Mouse (Mus musculus) liver, embryonic 15.5 days (tissue): ENCODE data around the gene Il9r. TPM values are rescaled to one million over a fixed set of nuclear protein-coding genes. Genes with fewer than 3 reads are reported as not detected.
A peak's percentile ranks its signal among the peaks of the same experiment; 100 is the strongest.

ENCODE experiments used
- ATAC-seq: fragments of 200-750 bp; cut with Nextera tagmentation; 2 replicates; pipeline ENCODE4 v1.8.0; 2017; ENCODE audit warnings: moderate number of reproducible peaks, mild to moderate bottlenecking, moderate library complexity; ENCODE audit not compliant: insufficient read depth
- H3K27ac ChIP-seq: fragments of 300-500 bp; sonication (generic); replicated peaks from 2 replicates; pipeline ENCODE4 v1.5.1; 2015; ENCODE audit warnings: mild to moderate bottlenecking, inconsistent platforms
- H3K27me3 ChIP-seq: fragments of 300-500 bp; sonication (generic); 2 replicates; pipeline ENCODE4 v1.6.1; 2015; ENCODE audit warnings: mild to moderate bottlenecking, inconsistent platforms
- H3K36me3 ChIP-seq: fragments of 300-500 bp; sonication (generic); replicated peaks from 2 replicates; pipeline ENCODE4 v1.6.1; 2015; ENCODE audit warnings: moderate library complexity, mild to moderate bottlenecking, inconsistent platforms
- H3K4me1 ChIP-seq: fragments of 300-500 bp; sonication (generic); replicated peaks from 2 replicates; pipeline ENCODE4 v1.6.1; 2015; ENCODE audit warnings: inconsistent platforms
- H3K4me2 ChIP-seq: fragments of 300-500 bp; sonication (generic); 2 replicates; pipeline ENCODE4 v1.6.1; 2015; ENCODE audit warnings: moderate library complexity, mild to moderate bottlenecking, inconsistent platforms
- H3K4me3 ChIP-seq: fragments of 300-500 bp; sonication (generic); replicated peaks from 2 replicates; pipeline ENCODE4 v1.5.1; 2015; ENCODE audit warnings: mild to moderate bottlenecking, inconsistent platforms
- H3K9ac ChIP-seq: fragments of 300-500 bp; sonication (generic); 2 replicates; pipeline ENCODE4 v1.6.1; 2015; ENCODE audit warnings: moderate library complexity, mild to moderate bottlenecking, inconsistent platforms
- H3K9me3 ChIP-seq: fragments of 300-500 bp; sonication (generic); replicated peaks from 2 replicates; pipeline ENCODE4 v1.6.1; 2016; ENCODE audit warnings: inconsistent platforms
- WGBS: fragments of 180-500 bp; shearing (Covaris S2); methylation state at CpG from one replicate; pipeline ENCODE4 v1.1.7; 2015; ENCODE audit warnings: mixed read lengths; ENCODE audit not compliant: insufficient replicate concordance; 5-methylcytosine and 5-hydroxymethylcytosine counted together
- polyA plus RNA-seq: library from polyadenylated mRNA; unstranded; fragments of >200 nt; fragmentation: Nextera tagmentation; extraction: Ambion mirVana; gene quantifications from 2 replicates; pipeline ENCODE4 v1.2.1, GENCODE M21; 2015

Gene Il9r
- 0.02 and 0.13 TPM in 2 replicates for polyA plus RNA-seq

- no peak within 1 kb of the TSS for H3K9ac ChIP-seq
- H3K4me2 ChIP-seq: no peak within 1 kb of the TSS
- WGBS: 18% methylated on average over 10 of the region's 10 CpGs
- no peaks in the 10 kb centered on the region for H3K9me3 ChIP-seq
- H3K4me1 ChIP-seq: peaks cover 40% of the 10 kb centered on the region
- H3K27me3 ChIP-seq: peaks cover 6% of the 10 kb centered on the region; the same call in 1 of the 2 replicates
- H3K4me3 ChIP-seq: no peak within 1 kb of the TSS
- ATAC-seq: no peak
- no peaks in the 10 kb centered on the region for H3K36me3 ChIP-seq
- H3K27ac ChIP-seq: no peak within 1 kb of the TSS
Observed at GRCm38 (mm10) chr11:32200075-32200601, at the start of gene Il9r. Gene Il9r (minus strand): TSS chr11:32200279.

GRCm38 (mm10) chr11:32248350-32248749 lies 48.3 kb upstream of the Il9r start:
- ATAC-seq: no peak
- Histone ChIP-seq H3K36me3 (peaks cover 79% of the 10 kb centered on the region), H3K4me1 (peaks cover 94% of the 10 kb centered on the region), H3K27ac (peak overlapping the region; percentile 99), H3K9ac (peak overlapping the region; percentile 64; the same call in 1 of the 2 replicates), H3K4me2 (no peak overlapping the region), H3K27me3 (no peaks in the 10 kb centered on the region), H3K4me3 (no peak overlapping the region), H3K9me3 (no peaks in the 10 kb centered on the region)
- WGBS: 64% methylated on average over 3 of the region's 3 CpGs

- Histone ChIP-seq H3K9ac (peak overlapping the region; percentile 64), H3K27ac (peak overlapping the region; percentile 99), H3K4me1 (peaks cover 94% of the 10 kb centered on the region), H3K9me3 (no peaks in the 10 kb centered on the region), H3K27me3 (no peaks in the 10 kb centered on the region), H3K4me2 (peak overlapping the region; percentile 37), H3K4me3 (0 out of 2 replicates have a peak overlapping the region, but pooled peaks have one; percentile 2), H3K36me3 (peaks cover 74% of the 10 kb centered on the region)
- no peak for ATAC-seq
Observed at GRCm38 (mm10) chr11:32247068-32247467, 47.0 kb upstream of the Il9r start.

- Histone ChIP-seq H3K27me3 (no peaks in the 10 kb centered on the region), H3K4me2 (peak overlapping the region; percentile 56), H3K4me1 (peaks cover 97% of the 10 kb centered on the region), H3K36me3 (peaks cover 78% of the 10 kb centered on the region), H3K9ac (peak overlapping the region; percentile 68), H3K9me3 (no peaks in the 10 kb centered on the region), H3K4me3 (peak overlapping the region; percentile 10; the same call in 1 of the 2 replicates), H3K27ac (peak overlapping the region; percentile 99)
- peak; percentile 96 for ATAC-seq
- WGBS: 28% methylated on average over 6 of the region's 6 CpGs
Observed at GRCm38 (mm10) chr11:32245614-32246013, 45.5 kb upstream of the Il9r start.

GRCm38 (mm10) chr11:32244617-32245016 lies 44.5 kb upstream of the Il9r start:
- WGBS: 64% methylated on average over 1 of the region's 1 CpGs
- no peak for ATAC-seq
- Histone ChIP-seq H3K4me2 (peak overlapping the region; percentile 56), H3K27ac (peak overlapping the region; percentile 99), H3K36me3 (peaks cover 79% of the 10 kb centered on the region), H3K9me3 (no peaks in the 10 kb centered on the region), H3K4me1 (peaks cover 97% of the 10 kb centered on the region), H3K9ac (peak overlapping the region; percentile 68), H3K27me3 (no peaks in the 10 kb centered on the region), H3K4me3 (peak overlapping the region; percentile 10; the same call in 1 of the 2 replicates)

- H3K9me3 ChIP-seq: no peaks in the 10 kb centered on the region
- ATAC-seq: no peak
- peak overlapping the region; percentile 56 for H3K4me2 ChIP-seq
- peaks cover 79% of the 10 kb centered on the region for H3K36me3 ChIP-seq
- H3K27ac ChIP-seq: peak overlapping the region; percentile 99
- WGBS: 68% methylated on average over 3 of the region's 3 CpGs
- H3K27me3 ChIP-seq: no peaks in the 10 kb centered on the region
- peak overlapping the region; percentile 68 for H3K9ac ChIP-seq
- peaks cover 96% of the 10 kb centered on the region for H3K4me1 ChIP-seq
- no peak overlapping the region for H3K4me3 ChIP-seq
Observed at GRCm38 (mm10) chr11:32244064-32244463, 44.0 kb upstream of the Il9r start.

GRCm38 (mm10) chr11:32243205-32243955 lies 43.3 kb upstream of the Il9r start:
- peak overlapping the region; percentile 14 for H3K4me2 ChIP-seq
- H3K36me3 ChIP-seq: peaks cover 80% of the 10 kb centered on the region
- H3K27me3 ChIP-seq: no peaks in the 10 kb centered on the region
- peak overlapping the region; percentile 68 for H3K9ac ChIP-seq
- H3K4me1 ChIP-seq: peaks cover 94% of the 10 kb centered on the region
- peak overlapping the region; percentile 99 for H3K27ac ChIP-seq
- no peak for ATAC-seq
- H3K9me3 ChIP-seq: no peaks in the 10 kb centered on the region
- H3K4me3 ChIP-seq: no peak overlapping the region
- 73% methylated on average over 7 of the region's 7 CpGs for WGBS

- H3K4me2 ChIP-seq: peak overlapping the region; percentile 12
- peaks cover 83% of the 10 kb centered on the region for H3K36me3 ChIP-seq
- peak overlapping the region; percentile 99 for H3K27ac ChIP-seq
- H3K27me3 ChIP-seq: no peaks in the 10 kb centered on the region
- peak; percentile 7; the same call in 1 of the 2 replicates for ATAC-seq
- H3K9ac ChIP-seq: peak overlapping the region; percentile 68
- H3K4me3 ChIP-seq: no peak overlapping the region
- peaks cover 95% of the 10 kb centered on the region for H3K4me1 ChIP-seq
- H3K9me3 ChIP-seq: no peaks in the 10 kb centered on the region
- 77% methylated on average over 3 of the region's 3 CpGs for WGBS
Observed at GRCm38 (mm10) chr11:32242209-32242608, 42.1 kb upstream of the Il9r start.

- H3K9me3 ChIP-seq: no peaks in the 10 kb centered on the region
- no peak for ATAC-seq
- no peak overlapping the region for H3K4me3 ChIP-seq
- H3K4me1 ChIP-seq: peaks cover 95% of the 10 kb centered on the region
- peak overlapping the region; percentile 68 for H3K9ac ChIP-seq
- H3K27me3 ChIP-seq: no peaks in the 10 kb centered on the region
- H3K36me3 ChIP-seq: peaks cover 84% of the 10 kb centered on the region
- no peak overlapping the region for H3K4me2 ChIP-seq
- H3K27ac ChIP-seq: peak overlapping the region; percentile 99
Observed at GRCm38 (mm10) chr11:32241391-32241790, 41.3 kb upstream of the Il9r start.

GRCm38 (mm10) chr11:32238093-32238860 lies 38.2 kb upstream of the Il9r start:
- Histone ChIP-seq H3K9ac (peak overlapping the region; percentile 41), H3K36me3 (peaks cover 92% of the 10 kb centered on the region), H3K4me2 (peak overlapping the region; percentile 41), H3K9me3 (no peaks in the 10 kb centered on the region), H3K4me3 (no peak overlapping the region), H3K27me3 (no peaks in the 10 kb centered on the region), H3K4me1 (peaks cover 73% of the 10 kb centered on the region), H3K27ac (peak overlapping the region; percentile 99)
- WGBS: 70% methylated on average over 5 of the region's 5 CpGs
- ATAC-seq: peak; percentile 60

GRCm38 (mm10) chr11:32237411-32237795 lies 37.3 kb upstream of the Il9r start:
- H3K4me2 ChIP-seq: peak overlapping the region; percentile 11; the same call in 1 of the 2 replicates
- no peaks in the 10 kb centered on the region for H3K9me3 ChIP-seq
- no peaks in the 10 kb centered on the region for H3K27me3 ChIP-seq
- peaks cover 93% of the 10 kb centered on the region for H3K36me3 ChIP-seq
- peak overlapping the region; percentile 99 for H3K27ac ChIP-seq
- peak overlapping the region; percentile 41 for H3K9ac ChIP-seq
- WGBS: 78% methylated on average over 3 of the region's 3 CpGs
- H3K4me1 ChIP-seq: peaks cover 64% of the 10 kb centered on the region
- ATAC-seq: no peak
- H3K4me3 ChIP-seq: no peak overlapping the region
